Mouse (Mus musculus) erythroblast, embryonic 14.5 days (primary cell): ENCODE results near the gene Stard5.

Source experiments
- GATA1 ChIP-seq: IDR thresholded peaks from 2 replicates; pipeline ENCODE4 v1.6.1; 2012; ENCODE audit warnings: low read length, inconsistent platforms, mixed read lengths
- TAL1 ChIP-seq: IDR thresholded peaks from 3 replicates; pipeline ENCODE4 v1.6.1; 2012; ENCODE audit warnings: low read length, inconsistent platforms, mixed read lengths

GRCm38 (mm10) chr7:83636425-83636824, 4.7 kb downstream of the Stard5 start:
- no peak for TF ChIP-seq GATA1
- TF ChIP-seq TAL1 = no peak
